Mouse (Mus musculus): ENCODE results near the gene Cd44. TPM values are rescaled to one million over a fixed set of nuclear protein-coding genes. Genes with fewer than 3 reads are reported as not detected.
A peak's percentile ranks its signal among the peaks of the same experiment; 100 is the strongest.

The Cd44 gene
- total RNA-seq, 4 experiments from 2014 or later = 5.6 to 9.5 (median 6.8) TPM

DNA sequence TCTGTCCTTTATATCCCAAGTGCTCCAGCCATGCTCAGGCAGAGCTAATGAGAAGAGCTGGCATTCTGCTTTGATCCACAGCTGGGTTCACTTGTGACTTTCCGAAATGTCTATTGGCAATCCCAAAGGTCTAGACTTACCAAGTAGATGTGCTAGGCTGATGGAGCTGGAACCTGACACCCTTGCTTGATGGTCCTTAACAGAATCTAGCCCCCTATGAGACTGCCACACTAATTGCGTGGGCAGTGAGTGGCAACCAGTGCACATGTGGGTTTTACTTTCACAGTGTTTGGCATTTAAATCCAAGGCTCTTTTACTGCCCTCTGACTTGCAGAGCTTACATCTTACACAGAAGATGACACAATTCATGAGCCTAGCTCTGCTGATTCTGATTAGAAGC is 29.0 kb downstream of the Cd44 start:
- no peak for DNase-seq (ENCODE audit: low spot score)

- no peak for DNase-seq (ENCODE audit: low spot score)
These were observed 33.0 kb downstream of the Cd44 start for GRCm38 (mm10) chr2:102868444-102868843.

DNA sequence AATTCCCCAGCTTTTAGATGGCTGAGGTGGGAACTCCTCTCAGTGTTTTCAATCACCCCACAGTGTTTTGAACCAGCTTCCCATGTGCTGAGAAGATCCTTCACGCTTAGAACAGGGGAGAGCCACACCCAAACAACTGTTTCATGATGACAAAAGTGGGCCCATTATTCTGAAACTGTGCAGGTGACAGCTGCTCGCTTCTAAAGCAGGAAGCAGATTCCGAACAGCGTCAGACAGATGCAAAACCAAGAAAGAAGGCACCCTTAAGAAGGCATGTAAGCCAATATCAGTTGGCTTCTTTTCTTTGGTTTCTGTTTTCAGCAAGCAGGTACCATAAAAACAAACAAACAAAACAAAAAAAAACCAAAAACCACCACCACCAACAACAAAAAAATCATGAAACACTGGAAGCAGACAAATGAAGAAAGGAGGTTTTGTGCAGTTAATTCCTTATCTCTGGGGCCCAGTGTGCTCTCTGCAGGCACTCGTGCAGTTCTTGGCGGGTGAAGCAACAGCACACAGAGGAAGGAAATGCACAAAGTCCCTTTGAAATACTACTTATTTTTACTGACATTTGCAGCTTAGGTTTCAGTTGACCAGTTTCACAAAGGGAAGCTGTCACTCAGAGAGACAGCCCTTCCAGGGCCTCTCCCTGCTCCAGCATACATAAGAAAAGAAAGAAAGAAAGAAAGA is 33.9 kb downstream of the Cd44 start:
- DNase-seq (ENCODE audit: low spot score) = peak; percentile 23

DNA sequence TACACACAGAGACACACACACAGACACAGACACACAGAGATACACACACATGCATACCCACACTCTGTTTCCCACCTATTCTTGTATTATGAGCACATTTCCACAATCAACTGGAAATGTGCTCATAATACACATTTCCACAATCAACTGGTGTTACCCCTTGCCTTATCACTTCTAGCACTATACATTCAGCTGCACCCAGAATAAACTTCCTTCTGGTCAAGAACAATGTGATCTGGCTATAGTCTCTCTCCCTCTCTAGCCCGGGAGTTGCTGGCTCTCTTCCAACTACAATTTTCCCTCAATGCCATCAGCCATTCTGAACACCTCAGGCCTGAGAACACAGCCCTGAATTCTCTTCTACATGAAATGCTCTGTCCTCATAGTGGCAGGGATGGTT is 34.9 kb downstream of the Cd44 start:
- no peak for DNase-seq (ENCODE audit: low spot score)

- no peak for DNase-seq (ENCODE audit: low spot score)
These were observed 36.1 kb downstream of the Cd44 start for GRCm38 (mm10) chr2:102865354-102865752.

DNA sequence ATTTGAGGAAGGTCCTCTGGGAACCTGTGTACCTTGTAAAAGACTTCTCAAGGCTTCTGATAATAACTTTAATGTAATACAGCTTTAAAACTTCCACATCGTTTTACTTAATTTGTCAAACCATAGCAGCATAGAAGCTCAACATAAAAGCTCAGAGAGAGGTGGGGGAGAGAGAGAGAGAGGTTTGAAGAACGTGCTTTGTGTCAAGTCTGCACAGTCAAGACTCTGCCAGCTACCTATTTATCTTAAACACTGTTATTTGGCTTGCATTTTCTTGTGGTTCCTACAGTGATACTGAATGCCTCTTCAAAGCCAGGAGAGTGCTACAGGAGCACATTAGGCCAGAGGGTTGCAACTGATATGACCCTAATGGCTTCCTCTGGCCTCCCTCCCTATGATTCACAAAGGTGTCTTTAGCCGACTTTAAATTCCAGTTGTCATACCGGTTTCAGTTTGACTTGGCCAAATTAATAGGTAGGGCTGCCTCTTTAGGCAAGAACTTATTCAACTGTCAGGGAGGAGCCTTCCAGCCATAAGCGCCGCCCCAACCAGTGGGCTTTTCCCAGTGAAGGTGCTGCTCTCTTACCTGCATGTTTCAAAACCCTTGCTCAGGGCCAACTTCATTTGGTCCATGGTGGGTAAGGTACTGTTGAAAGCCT is 36.6 kb downstream of the Cd44 start:
- DNase-seq (ENCODE audit: low spot score) = no peak

GRCm38 (mm10) chr2:102864036-102864435 is 37.4 kb downstream of the Cd44 start:
- no peak for DNase-seq (ENCODE audit: low spot score)

DNA sequence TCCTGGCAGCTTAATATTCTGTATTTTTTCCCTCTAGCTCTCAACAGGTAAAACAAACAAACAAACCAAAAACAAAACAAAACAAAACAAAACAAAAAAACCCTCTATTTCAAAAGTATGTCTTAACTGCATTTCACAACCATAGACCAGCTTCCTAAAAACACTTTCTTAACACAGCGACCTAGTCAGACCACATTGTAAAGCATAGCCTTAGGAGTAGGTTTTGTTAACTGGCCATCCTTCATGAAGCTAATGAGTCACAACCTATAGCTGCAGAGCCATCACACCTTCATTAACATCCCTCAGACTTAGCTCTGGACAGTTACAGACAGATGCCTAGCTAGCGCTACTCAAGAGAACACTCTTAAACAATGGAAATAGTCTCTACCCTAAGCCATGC is 37.9 kb downstream of the Cd44 start:
- DNase-seq (ENCODE audit: low spot score) = no peak

- no peak for DNase-seq (ENCODE audit: low spot score)
These were observed 38.8 kb downstream of the Cd44 start for GRCm38 (mm10) chr2:102862706-102863105.

DNA sequence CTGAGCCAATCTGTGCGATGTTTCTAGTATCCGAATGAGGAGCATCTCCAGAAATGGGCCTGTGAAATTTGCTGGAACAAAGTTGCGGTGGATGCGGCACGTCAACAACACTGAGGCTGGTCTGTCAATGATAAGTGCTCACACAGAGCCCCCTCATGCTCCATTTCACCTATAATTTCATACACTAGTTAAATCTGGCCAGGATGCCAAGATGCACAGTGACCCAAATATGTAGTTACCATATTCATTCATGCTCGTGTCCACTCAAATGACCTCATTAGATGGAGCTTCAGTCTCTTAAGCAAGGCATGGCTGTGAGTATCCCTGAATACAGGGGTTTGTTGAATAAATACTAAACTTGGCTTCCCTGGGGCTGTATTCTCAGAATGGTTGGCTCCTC is 43.2 kb downstream of the Cd44 start:
- no peak for DNase-seq (ENCODE audit: low spot score)

- DNase-seq (ENCODE audit: low spot score) = no peak
These were observed 48.2 kb downstream of the Cd44 start for GRCm38 (mm10) chr2:102853297-102853696.

- peak; percentile 25 for DNase-seq (ENCODE audit: low spot score)
These were observed 49.5 kb downstream of the Cd44 start for GRCm38 (mm10) chr2:102851936-102852477.

- peak; percentile 40 for DNase-seq (ENCODE audit: low spot score)
These were observed 51.4 kb downstream of the Cd44 start for GRCm38 (mm10) chr2:102850026-102850425.

DNA sequence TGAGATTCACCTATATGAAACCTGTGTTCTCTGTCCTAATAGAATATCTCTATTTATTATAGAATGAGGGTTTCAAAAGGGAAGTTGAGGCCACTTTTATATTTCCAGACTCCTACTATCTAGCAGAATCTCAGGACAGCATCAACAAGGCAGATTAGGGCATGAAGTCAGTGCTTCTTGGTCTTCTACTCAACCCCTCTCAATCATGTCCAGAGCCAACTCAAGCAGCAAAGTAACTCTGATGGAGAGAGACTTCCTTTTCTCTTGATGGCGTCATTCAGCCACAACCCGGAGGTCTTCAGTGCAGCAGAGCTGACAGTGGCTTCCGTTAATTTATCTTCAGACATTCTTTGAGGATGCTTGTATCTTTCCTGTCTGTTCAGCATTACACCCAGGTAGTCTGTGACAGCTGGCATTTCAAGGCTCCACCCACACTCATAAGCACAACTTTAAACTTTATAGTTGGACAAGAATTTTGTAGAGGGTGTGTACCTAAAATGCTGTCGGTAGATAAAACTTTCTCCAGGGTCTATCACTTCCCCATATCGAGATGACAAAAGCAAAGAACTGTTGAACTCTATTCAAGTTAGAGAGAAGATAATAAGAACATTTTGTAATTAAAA is 52.5 kb downstream of the Cd44 start:
- no peak for DNase-seq (ENCODE audit: low spot score)

- DNase-seq (ENCODE audit: low spot score) = no peak
These were observed 60.2 kb downstream of the Cd44 start for GRCm38 (mm10) chr2:102841231-102841630.

GRCm38 (mm10) chr2:102838179-102838578 is 63.3 kb downstream of the Cd44 start:
- DNase-seq (ENCODE audit: low spot score) = no peak

GRCm38 (mm10) chr2:102831547-102831946 is 69.9 kb downstream of the Cd44 start:
- no peak for DNase-seq (ENCODE audit: low spot score)

- peak; percentile 77 for DNase-seq (ENCODE audit: low spot score)
These were observed 72.3 kb downstream of the Cd44 start for GRCm38 (mm10) chr2:102829201-102829600.

- no peak for DNase-seq (ENCODE audit: low spot score)
These were observed 73.1 kb downstream of the Cd44 start for GRCm38 (mm10) chr2:102828381-102828780.

- DNase-seq (ENCODE audit: low spot score) = no peak
These were observed 73.6 kb downstream of the Cd44 start for GRCm38 (mm10) chr2:102827841-102828240.

DNA sequence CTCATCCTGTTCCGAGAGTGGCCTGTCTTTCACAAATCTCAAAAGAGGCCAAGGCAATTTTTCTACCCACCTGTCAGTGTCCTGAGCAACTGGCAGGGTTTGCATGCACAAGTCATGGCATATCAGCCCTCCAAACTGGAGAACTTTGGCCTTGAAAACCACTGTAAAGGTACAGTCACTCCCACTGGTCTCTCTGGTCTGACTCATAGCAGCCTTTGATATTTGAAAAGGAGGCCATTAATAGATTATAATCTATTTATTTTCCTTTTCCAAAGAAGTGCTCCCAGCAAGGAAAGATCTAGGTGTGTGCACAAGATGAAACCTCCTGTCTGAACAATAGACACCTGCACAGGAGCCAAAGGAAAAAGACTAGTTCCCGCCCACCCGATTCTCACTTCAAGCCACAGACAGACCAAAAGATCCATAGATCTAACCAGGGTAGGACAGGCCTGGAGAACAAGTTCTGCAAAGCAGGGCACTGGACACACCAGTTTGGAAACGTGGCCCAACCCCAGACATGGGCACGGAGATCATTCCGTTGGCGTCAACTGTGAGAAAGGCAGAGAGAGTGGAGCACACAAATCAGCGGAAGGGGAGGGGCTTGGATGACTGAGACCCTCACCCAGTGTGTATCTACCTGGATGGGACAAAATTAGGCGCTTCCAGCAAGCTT is 75.4 kb downstream of the Cd44 start:
- DNase-seq (ENCODE audit: low spot score) = no peak

- DNase-seq (ENCODE audit: low spot score) = no peak
These were observed 79.4 kb downstream of the Cd44 start for GRCm38 (mm10) chr2:102822036-102822435.

Data from heart, adult 8-10 months (tissue).